In the genomic region with DNA sequence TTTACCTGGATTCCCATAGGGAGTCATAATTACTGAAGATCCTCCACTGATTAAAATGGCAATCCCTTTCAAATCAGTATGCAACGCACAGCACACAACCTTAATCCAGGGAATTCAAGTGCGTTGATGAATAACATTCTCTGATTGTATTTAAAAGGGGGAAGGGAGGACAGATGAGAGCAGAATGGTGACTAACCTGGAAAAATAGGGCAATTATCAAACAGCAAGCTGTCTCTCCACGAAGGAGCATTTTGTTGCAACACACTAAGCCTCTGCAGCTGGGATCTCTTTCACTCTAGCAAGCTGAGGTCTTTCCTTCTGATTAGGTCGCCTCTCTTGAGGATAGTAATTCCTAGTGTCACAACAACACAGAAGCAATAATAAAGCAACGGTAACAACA, we compare ENCODE assay signal across 18 mouse cellular contexts.
DNase-seq lines count a peak whose midpoint lies in the region; ATAC-seq lines count a peak whose summit lies in the region.
"Had no signal": no experiment of that assay in that cellular context is flagged by ENCODE, and none has a peak within 500 bp of the region (broad histone marks: within the 10 kb centered on the region; RNA-seq: fewer than 3 reads in every experiment).

No protein-coding gene starts in this region.

- no peaks in the 10 kb centered on the region for H3K27me3 ChIP-seq in embryonic facial prominence, embryonic 11.5 days (ENCODE audit: control insufficient read depth, insufficient read depth, low read length)
- H3K27me3 ChIP-seq in embryonic facial prominence, embryonic 10.5 days (replicated peaks; ENCODE audit: low read depth, poor library complexity, severe bottlenecking), result no peaks in the 10 kb centered on the region
- H3K27me3 ChIP-seq in neural tube, embryonic 11.5 days (ENCODE audit: control insufficient read depth, insufficient read depth, low read length), result no peaks in the 10 kb centered on the region
- H3K27me3 ChIP-seq in neural tube, embryonic 15.5 days (replicated peaks), result no peaks in the 10 kb centered on the region
- H3K27me3 ChIP-seq in midbrain, embryonic 14.5 days (ENCODE audit: control insufficient read depth, insufficient read depth, low read length), result no peaks in the 10 kb centered on the region
- H3K27me3 ChIP-seq: embryonic facial prominence, embryonic 12.5 days; limb, embryonic 12.5 days; liver, embryonic 15.5 days; stomach, embryonic 15.5 days had no signal

- no peaks in the 10 kb centered on the region for H3K9me3 ChIP-seq in embryonic facial prominence, embryonic 11.5 days (replicated peaks; ENCODE audit: control insufficient read depth, low read length)
- no peaks in the 10 kb centered on the region for H3K9me3 ChIP-seq in embryonic facial prominence, embryonic 10.5 days
- no peaks in the 10 kb centered on the region for H3K9me3 ChIP-seq in neural tube, embryonic 11.5 days (ENCODE audit: control insufficient read depth, low read length)
- no peaks in the 10 kb centered on the region for H3K9me3 ChIP-seq in neural tube, embryonic 15.5 days (replicated peaks)
- H3K9me3 ChIP-seq in midbrain, embryonic 14.5 days (ENCODE audit: control insufficient read depth, low read length), result no peaks in the 10 kb centered on the region
- H3K9me3 ChIP-seq: embryonic facial prominence, embryonic 12.5 days; limb, embryonic 12.5 days; liver, embryonic 15.5 days; stomach, embryonic 15.5 days had no signal

- no peak overlapping the region for H3K4me3 ChIP-seq in embryonic facial prominence, embryonic 11.5 days (ENCODE audit: low read depth, low read length)
- no peak overlapping the region for H3K4me3 ChIP-seq in embryonic facial prominence, embryonic 10.5 days
- H3K4me3 ChIP-seq in neural tube, embryonic 11.5 days (ENCODE audit: low read depth, low read length), result no peak overlapping the region
- H3K4me3 ChIP-seq in neural tube, embryonic 15.5 days (replicated peaks), result no peak overlapping the region
- H3K4me3 ChIP-seq in midbrain, embryonic 14.5 days (replicated peaks; ENCODE audit: low read depth, low read length), result no peak overlapping the region
- H3K4me3 ChIP-seq: embryonic facial prominence, embryonic 12.5 days; heart, adult 2 months; limb, embryonic 12.5 days; liver, embryonic 15.5 days; stomach, embryonic 15.5 days had no signal

- no peaks in the 10 kb centered on the region for H3K4me1 ChIP-seq in embryonic facial prominence, embryonic 11.5 days (ENCODE audit: control insufficient read depth, insufficient read depth, low read length)
- no peaks in the 10 kb centered on the region for H3K4me1 ChIP-seq in embryonic facial prominence, embryonic 10.5 days
- no peaks in the 10 kb centered on the region for H3K4me1 ChIP-seq in neural tube, embryonic 11.5 days (ENCODE audit: control insufficient read depth, insufficient read depth, low read length)
- 0 out of 2 replicates have a peak, but pooled peaks cover 3% of the 10 kb centered on the region for H3K4me1 ChIP-seq in neural tube, embryonic 15.5 days
- H3K4me1 ChIP-seq in midbrain, embryonic 14.5 days (ENCODE audit: control insufficient read depth, insufficient read depth, low read length), result peaks cover 12% of the 10 kb centered on the region
- H3K4me1 ChIP-seq: embryonic facial prominence, embryonic 12.5 days; limb, embryonic 12.5 days; liver, embryonic 15.5 days; stomach, embryonic 15.5 days had no signal

- H3K36me3 ChIP-seq in embryonic facial prominence, embryonic 11.5 days (replicated peaks; ENCODE audit: control insufficient read depth, insufficient read depth, low read depth, low read length), result no peaks in the 10 kb centered on the region
- no peaks in the 10 kb centered on the region for H3K36me3 ChIP-seq in embryonic facial prominence, embryonic 10.5 days (replicated peaks)
- H3K36me3 ChIP-seq in neural tube, embryonic 11.5 days (ENCODE audit: control insufficient read depth, insufficient read depth, low read length), result no peaks in the 10 kb centered on the region
- H3K36me3 ChIP-seq in neural tube, embryonic 15.5 days, result no peaks in the 10 kb centered on the region
- H3K36me3 ChIP-seq in midbrain, embryonic 14.5 days (ENCODE audit: control insufficient read depth, insufficient read depth, low read length), result no peaks in the 10 kb centered on the region
- H3K36me3 ChIP-seq: embryonic facial prominence, embryonic 12.5 days; limb, embryonic 12.5 days; liver, embryonic 15.5 days; stomach, embryonic 15.5 days had no signal

- 38% methylated on average over 5 of the region's 5 CpGs for WGBS in embryonic facial prominence, embryonic 11.5 days
- WGBS in embryonic facial prominence, embryonic 10.5 days, result 49% methylated on average over 5 of the region's 5 CpGs
- WGBS in neural tube, embryonic 11.5 days, result 49% methylated on average over 5 of the region's 5 CpGs
- 25% methylated on average over 5 of the region's 5 CpGs for WGBS in neural tube, embryonic 15.5 days
- 20% methylated on average over 5 of the region's 5 CpGs for WGBS in midbrain, embryonic 14.5 days

- peak; percentile 7 for DNase-seq in embryonic facial prominence, embryonic 11.5 days (ENCODE audit: low spot score)
- DNase-seq in embryonic facial prominence, embryonic 10.5 days (ENCODE audit: low spot score), result no peak
- DNase-seq in neural tube, embryonic 11.5 days (ENCODE audit: low spot score), result no peak
- DNase-seq in midbrain, embryonic 14.5 days, result peak; percentile 56
- DNase-seq in layer of hippocampus, adult 8-10 months (ENCODE audit: low spot score in 2 of 2), result no peak
- DNase-seq in thymus, postnatal 10 days (ENCODE audit: low spot score in 2 of 2), result no peak
- no peak for DNase-seq in right cerebral cortex, postnatal 10 days (ENCODE audit: low spot score in 2 of 2)
- DNase-seq: cerebellum, postnatal 14 days; gastrocnemius, postnatal 10 days; heart, adult 2 months; kidney, adult 9 months; spleen, adult 18-20 months had no signal

- H3K9ac ChIP-seq in embryonic facial prominence, embryonic 11.5 days (replicated peaks; ENCODE audit: low read length), result no peak overlapping the region
- H3K9ac ChIP-seq in neural tube, embryonic 11.5 days (ENCODE audit: low read length), result no peak overlapping the region
- no peak overlapping the region for H3K9ac ChIP-seq in neural tube, embryonic 15.5 days (replicated peaks)
- no peak overlapping the region for H3K9ac ChIP-seq in midbrain, embryonic 14.5 days (replicated peaks; ENCODE audit: low read length)
- H3K9ac ChIP-seq: embryonic facial prominence, embryonic 12.5 days; limb, embryonic 12.5 days; liver, embryonic 15.5 days; stomach, embryonic 15.5 days had no signal

- H3K4me2 ChIP-seq in embryonic facial prominence, embryonic 11.5 days (ENCODE audit: low read depth, low read length), result no peak overlapping the region
- no peak overlapping the region for H3K4me2 ChIP-seq in neural tube, embryonic 11.5 days (ENCODE audit: low read depth)
- no peak overlapping the region for H3K4me2 ChIP-seq in neural tube, embryonic 15.5 days
- no peak overlapping the region for H3K4me2 ChIP-seq in midbrain, embryonic 14.5 days (ENCODE audit: low read length)
- H3K4me2 ChIP-seq: embryonic facial prominence, embryonic 12.5 days; limb, embryonic 12.5 days; liver, embryonic 15.5 days; stomach, embryonic 15.5 days had no signal

- no peak overlapping the region for H3K27ac ChIP-seq in embryonic facial prominence, embryonic 11.5 days (replicated peaks; ENCODE audit: low read depth, low read length)
- no peak overlapping the region for H3K27ac ChIP-seq in embryonic facial prominence, embryonic 10.5 days (replicated peaks)
- H3K27ac ChIP-seq in neural tube, embryonic 11.5 days (ENCODE audit: low read depth, low read length), result no peak overlapping the region
- H3K27ac ChIP-seq in neural tube, embryonic 15.5 days (replicated peaks), result no peak overlapping the region
- H3K27ac ChIP-seq in midbrain, embryonic 14.5 days (replicated peaks; ENCODE audit: low read depth, low read length), result no peak overlapping the region; the same call in 1 of the 2 replicates
- H3K27ac ChIP-seq: embryonic facial prominence, embryonic 12.5 days; heart, adult 2 months; limb, embryonic 12.5 days; liver, embryonic 15.5 days; stomach, embryonic 15.5 days had no signal

- no peak for ATAC-seq in embryonic facial prominence, embryonic 11.5 days (replicated peaks; ENCODE audit: insufficient number of reproducible peaks, low FRiP score, low TSS enrichment, low read depth)
- ATAC-seq in neural tube, embryonic 11.5 days (ENCODE audit: insufficient read depth, low FRiP score, low TSS enrichment), result 0 out of 2 replicates have a peak, but pooled peaks have one; percentile 11
- no peak for ATAC-seq in neural tube, embryonic 15.5 days (ENCODE audit: low FRiP score)
- peak; percentile 63; the same call in 1 of the 2 replicates for ATAC-seq in midbrain, embryonic 14.5 days (ENCODE audit: low FRiP score, low TSS enrichment)
- ATAC-seq: activated CD4-positive, CD25-positive, alpha-beta regulatory T cell, adult 4 months had no signal

Comparison
In these comparisons a context has a peak if more than half of its experiments do, and no peak if none do; other contexts are left out.
1. ATAC-seq: peak in neural tube, embryonic 11.5 days (single experiment) and midbrain, embryonic 14.5 days (single experiment); none in embryonic facial prominence, embryonic 11.5 days (single experiment) and neural tube, embryonic 15.5 days (single experiment).
2. DNase-seq: peak in embryonic facial prominence, embryonic 11.5 days (single experiment) and midbrain, embryonic 14.5 days (single experiment); none in embryonic facial prominence, embryonic 10.5 days (single experiment), neural tube, embryonic 11.5 days (single experiment), layer of hippocampus, adult 8-10 months (0 of 2), thymus, postnatal 10 days (0 of 2) and right cerebral cortex, postnatal 10 days (0 of 2).